ENCODE assay signal across 8 mouse cellular contexts in genomic region chr11:60536859-60537467, GRCm38 (mm10). TPM values are rescaled to one million over a fixed set of nuclear protein-coding genes. Genes with fewer than 3 reads are reported as not detected.
DNase-seq lines count a peak whose midpoint lies in the region; ATAC-seq and TF ChIP-seq lines count a peak whose summit lies in the region.

No protein-coding gene starts in this region.

- peak overlapping the region; percentile 98 for H3K4me3 ChIP-seq in forebrain, embryonic 11.5 days (ENCODE audit: low read depth, low read length)
- H3K4me3 ChIP-seq in heart, embryonic 16.5 days (ENCODE audit: low read length) = peak overlapping the region; percentile 86
- H3K4me3 ChIP-seq in liver, embryonic 14.5 days (ENCODE audit: insufficient read depth in 1 of 2, low read depth in 2 of 2, low read length in 2 of 2) = peak overlapping the region; percentile 82 to 87
- peak overlapping the region; percentile 93 for H3K4me3 ChIP-seq in neural tube, embryonic 12.5 days
- H3K4me3 ChIP-seq in stomach, postnatal 0 days (ENCODE audit: low read depth, low read length) = peak overlapping the region; percentile 95

- ATAC-seq in forebrain, embryonic 11.5 days (replicated peaks; ENCODE audit: low FRiP score) = peak; percentile 63
- ATAC-seq in heart, embryonic 16.5 days (replicated peaks; ENCODE audit: extremely low read depth, insufficient read depth, low FRiP score) = peak; percentile 74
- peak; percentile 74 for ATAC-seq in liver, embryonic 14.5 days (ENCODE audit: insufficient read depth)
- ATAC-seq in neural tube, embryonic 12.5 days (ENCODE audit: low FRiP score, low read depth) = peak; percentile 80
- ATAC-seq in stomach, postnatal 0 days (ENCODE audit: low FRiP score, low TSS enrichment) = peak; percentile 80

- H3K36me3 ChIP-seq in forebrain, embryonic 11.5 days (ENCODE audit: control insufficient read depth, insufficient read depth, low read length) = no peaks in the 10 kb centered on the region
- peaks cover 3% of the 10 kb centered on the region for H3K36me3 ChIP-seq in heart, embryonic 16.5 days (ENCODE audit: control insufficient read depth, insufficient read depth)
- H3K36me3 ChIP-seq in liver, embryonic 14.5 days (replicated peaks; ENCODE audit: control insufficient read depth, insufficient read depth, low read depth) = peaks cover 4% of the 10 kb centered on the region
- H3K36me3 ChIP-seq in neural tube, embryonic 12.5 days = peaks cover 2% of the 10 kb centered on the region; the same call in 1 of the 2 replicates
- peaks cover 2% of the 10 kb centered on the region; the same call in 1 of the 2 replicates for H3K36me3 ChIP-seq in stomach, postnatal 0 days (ENCODE audit: control insufficient read depth, insufficient read depth, low read length)

- TF ChIP-seq CTCF in liver, embryonic 14.5 days (IDR thresholded peaks at IDR 0.05; ENCODE audit: low read depth) = peak; percentile 42
- TF ChIP-seq CTCF in stomach, postnatal 0 days (IDR thresholded peaks at IDR 0.05; ENCODE audit: low read depth) = peak; percentile 62

- H3K9me3 ChIP-seq in forebrain, embryonic 11.5 days (ENCODE audit: control insufficient read depth, low read length) = no peaks in the 10 kb centered on the region
- H3K9me3 ChIP-seq in heart, embryonic 16.5 days (replicated peaks; ENCODE audit: control insufficient read depth, low read length) = no peaks in the 10 kb centered on the region
- H3K9me3 ChIP-seq in liver, embryonic 14.5 days (ENCODE audit: control insufficient read depth, low read length) = no peaks in the 10 kb centered on the region
- no peaks in the 10 kb centered on the region for H3K9me3 ChIP-seq in neural tube, embryonic 12.5 days
- no peaks in the 10 kb centered on the region for H3K9me3 ChIP-seq in stomach, postnatal 0 days (ENCODE audit: control insufficient read depth, low read length)

- DNase-seq in CD8-positive naive resting alpha-beta T cell, adult 2 months (ENCODE audit: low read depth in 2 of 2, low spot score in 2 of 2) = peak; percentile 73 to 85
- DNase-seq in c-Kit-positive CD71-negative TER-119-negative erythroid progenitor cells, embryonic 14.5 days (ENCODE audit: low read depth) = peak; percentile 57
- DNase-seq in forebrain, embryonic 11.5 days (ENCODE audit: low spot score) = peak; percentile 97
- peak; percentile 91 to 96 for DNase-seq in kidney, postnatal 25 days
- DNase-seq in liver, embryonic 14.5 days (ENCODE audit: low read depth in 3 of 3, low spot score in 3 of 3) = peak in 2 of 3 experiments; percentile 13 to 64
- peak; percentile 92 for DNase-seq in stomach, postnatal 0 days (ENCODE audit: low spot score)

- H3K4me2 ChIP-seq in forebrain, embryonic 11.5 days (ENCODE audit: low read depth, low read length, severe bottlenecking) = peak overlapping the region; percentile 98
- peak overlapping the region; percentile 98 for H3K4me2 ChIP-seq in heart, embryonic 16.5 days (ENCODE audit: low read depth, low read length)
- peak overlapping the region; percentile 96 for H3K4me2 ChIP-seq in liver, embryonic 14.5 days (ENCODE audit: low read depth)
- H3K4me2 ChIP-seq in neural tube, embryonic 12.5 days (replicated peaks) = peak overlapping the region; percentile 99
- H3K4me2 ChIP-seq in stomach, postnatal 0 days (replicated peaks; ENCODE audit: low read depth) = peak overlapping the region; percentile 93

- H3K27me3 ChIP-seq in forebrain, embryonic 11.5 days (ENCODE audit: control insufficient read depth, insufficient read depth, low read length) = no peaks in the 10 kb centered on the region
- H3K27me3 ChIP-seq in heart, embryonic 16.5 days (ENCODE audit: control insufficient read depth, insufficient read depth, low read length) = no peaks in the 10 kb centered on the region
- no peaks in the 10 kb centered on the region for H3K27me3 ChIP-seq in liver, embryonic 14.5 days (ENCODE audit: control insufficient read depth, insufficient read depth, low read length)
- H3K27me3 ChIP-seq in neural tube, embryonic 12.5 days (replicated peaks) = no peaks in the 10 kb centered on the region
- no peaks in the 10 kb centered on the region for H3K27me3 ChIP-seq in stomach, postnatal 0 days (ENCODE audit: control insufficient read depth, insufficient read depth, low read length)

- WGBS in forebrain, embryonic 11.5 days = under 1% methylated on average over 37 of the region's 37 CpGs
- under 1% methylated on average over 37 of the region's 37 CpGs for WGBS in heart, embryonic 16.5 days
- WGBS in liver, embryonic 14.5 days (ENCODE audit: insufficient replicate concordance) = under 1% methylated on average over 37 of the region's 37 CpGs
- WGBS in neural tube, embryonic 12.5 days = under 1% methylated on average over 37 of the region's 37 CpGs
- 0% methylated on average over 37 of the region's 37 CpGs for WGBS in stomach, postnatal 0 days

- H3K9ac ChIP-seq in forebrain, embryonic 11.5 days (ENCODE audit: low read length) = peak overlapping the region; percentile 92
- peak overlapping the region; percentile 89 for H3K9ac ChIP-seq in heart, embryonic 16.5 days (ENCODE audit: low read length)
- H3K9ac ChIP-seq in liver, embryonic 14.5 days (replicated peaks) = peak overlapping the region; percentile 86
- peak overlapping the region; percentile 90 for H3K9ac ChIP-seq in neural tube, embryonic 12.5 days
- H3K9ac ChIP-seq in stomach, postnatal 0 days (ENCODE audit: low read length) = peak overlapping the region; percentile 96

- H3K27ac ChIP-seq in forebrain, embryonic 11.5 days (ENCODE audit: low read depth, low read length) = peak overlapping the region; percentile 100
- peak overlapping the region; percentile 100 for H3K27ac ChIP-seq in heart, embryonic 16.5 days (ENCODE audit: low read length)
- H3K27ac ChIP-seq in liver, embryonic 14.5 days = peak overlapping the region; percentile 97
- H3K27ac ChIP-seq in neural tube, embryonic 12.5 days = peak overlapping the region; percentile 99
- peak overlapping the region; percentile 99 for H3K27ac ChIP-seq in stomach, postnatal 0 days (replicated peaks)

- peaks cover 19% of the 10 kb centered on the region for H3K4me1 ChIP-seq in forebrain, embryonic 11.5 days (replicated peaks; ENCODE audit: control insufficient read depth, insufficient read depth, low read length)
- peaks cover 24% of the 10 kb centered on the region for H3K4me1 ChIP-seq in heart, embryonic 16.5 days (ENCODE audit: control insufficient read depth, insufficient read depth, low read length)
- peaks cover 16 to 19% of the 10 kb centered on the region in 2 experiments for H3K4me1 ChIP-seq in liver, embryonic 14.5 days (replicated peaks; ENCODE audit: control insufficient read depth in 2 of 2, insufficient read depth in 2 of 2, low read length in 1 of 2)
- peaks cover 34% of the 10 kb centered on the region for H3K4me1 ChIP-seq in neural tube, embryonic 12.5 days
- peaks cover 8% of the 10 kb centered on the region for H3K4me1 ChIP-seq in stomach, postnatal 0 days (replicated peaks; ENCODE audit: control insufficient read depth, insufficient read depth)

- TF ChIP-seq EP300 in liver, embryonic 14.5 days (IDR thresholded peaks at IDR 0.05; ENCODE audit: low read depth) = no peak
- peak; percentile 86 for TF ChIP-seq EP300 in stomach, postnatal 0 days (optimal IDR thresholded peaks at IDR 0.05)

RNA-seq across cellular contexts. Expression of gene Alkbh5, which starts 0.8 kb away (rescaled TPM):
- 38.0 and 41.2 TPM in 2 replicates for polyA plus RNA-seq in forebrain, embryonic 11.5 days (2014; fragmentation: Nextera tagmentation; extraction: Ambion mirVana)
- polyA plus RNA-seq in heart, embryonic 16.5 days (2015; fragmentation: Nextera tagmentation; extraction: Ambion mirVana) = 33.9 and 37.2 TPM in 2 replicates
- 7.5 and 7.7 TPM in 2 replicates for polyA plus RNA-seq in liver, embryonic 14.5 days (2012; rRNA removed)
- 14.2 and 15.1 TPM in 2 replicates for polyA plus RNA-seq in liver, embryonic 14.5 days (2014; fragmentation: Nextera tagmentation; extraction: Ambion mirVana)
- polyA plus RNA-seq in neural tube, embryonic 12.5 days (2016; fragmentation: Nextera tagmentation; extraction: Ambion mirVana) = 28.5 and 34.9 TPM in 2 replicates
- 25.7 and 26.3 TPM in 2 replicates for polyA plus RNA-seq in stomach, postnatal 0 days (2015; fragmentation: Nextera tagmentation; extraction: Ambion mirVana)

Comparison
In these comparisons a context has a peak if more than half of its experiments do, and no peak if none do; other contexts are left out.
1. Peak in every context shown above with its lines: DNase-seq, ATAC-seq, H3K4me3 ChIP-seq and H3K27ac ChIP-seq.
2. DNase-seq: peak in every context shown above with its lines; median percentile 97 in forebrain, embryonic 11.5 days; 94 in kidney, postnatal 25 days; 92 in stomach, postnatal 0 days; 79 in CD8-positive naive resting alpha-beta T cell, adult 2 months; 57 in c-Kit-positive CD71-negative TER-119-negative erythroid progenitor cells, embryonic 14.5 days; 38 in liver, embryonic 14.5 days.